Mouse (Mus musculus) liver, embryonic 13.5 days (tissue): ENCODE data around the gene C1qb. TPM values are rescaled to one million over a fixed set of nuclear protein-coding genes. Genes with fewer than 3 reads are reported as not detected.

Experiments
- ATAC-seq: fragments of 200-750 bp; cut with Nextera tagmentation; 2 replicates; pipeline ENCODE4 v1.8.0; 2017; ENCODE audit warnings: low read depth, mild to moderate bottlenecking, moderate number of reproducible peaks, moderate library complexity
- DNase-seq: peaks from one replicate; pipeline ENCODE4 v3.0.0; 2022
- H3K27ac ChIP-seq: fragments of 300-500 bp; sonication (generic); 2 replicates; pipeline ENCODE4 v1.5.1; 2015; ENCODE audit warnings: moderate library complexity, mild to moderate bottlenecking, inconsistent platforms
- H3K27me3 ChIP-seq: fragments of 300-500 bp; sonication (generic); 2 replicates; pipeline ENCODE4 v1.6.1; 2015; ENCODE audit warnings: mild to moderate bottlenecking, inconsistent platforms
- H3K36me3 ChIP-seq: fragments of 300-500 bp; sonication (generic); 2 replicates; pipeline ENCODE4 v1.6.1; 2015; ENCODE audit warnings: mild to moderate bottlenecking, inconsistent platforms
- H3K4me1 ChIP-seq: fragments of 300-500 bp; sonication (generic); replicated peaks from 2 replicates; pipeline ENCODE4 v1.6.1; 2015; ENCODE audit warnings: inconsistent platforms
- H3K4me2 ChIP-seq: fragments of 300-500 bp; sonication (generic); 2 replicates; pipeline ENCODE4 v1.6.1; 2015; ENCODE audit warnings: inconsistent platforms, mild to moderate bottlenecking, moderate library complexity
- H3K4me3 ChIP-seq: fragments of 300-500 bp; sonication (generic); replicated peaks from 2 replicates; pipeline ENCODE4 v1.5.1; 2015; ENCODE audit warnings: mild to moderate bottlenecking, inconsistent platforms
- H3K9ac ChIP-seq: fragments of 300-500 bp; sonication (generic); 2 replicates; pipeline ENCODE4 v1.6.1; 2015; ENCODE audit warnings: mild to moderate bottlenecking, inconsistent platforms
- H3K9me3 ChIP-seq: fragments of 300-500 bp; sonication (generic); replicated peaks from 2 replicates; pipeline ENCODE4 v1.6.1; 2016; ENCODE audit warnings: inconsistent platforms
- WGBS: fragments of 180-500 bp; shearing (Covaris S2); methylation state at CpG from one replicate; pipeline ENCODE4 v1.1.7; 2015; ENCODE audit not compliant: insufficient replicate concordance; 5-methylcytosine and 5-hydroxymethylcytosine counted together
- polyA plus RNA-seq: library from polyadenylated mRNA; unstranded; fragments of >200 nt; fragmentation: Nextera tagmentation; extraction: Ambion mirVana; gene quantifications from 2 replicates; pipeline ENCODE4 v1.2.1, GENCODE M21; 2015

The C1qb gene
- polyA plus RNA-seq, 1 experiment from 2014 or later: 67.4 TPM

DNA sequence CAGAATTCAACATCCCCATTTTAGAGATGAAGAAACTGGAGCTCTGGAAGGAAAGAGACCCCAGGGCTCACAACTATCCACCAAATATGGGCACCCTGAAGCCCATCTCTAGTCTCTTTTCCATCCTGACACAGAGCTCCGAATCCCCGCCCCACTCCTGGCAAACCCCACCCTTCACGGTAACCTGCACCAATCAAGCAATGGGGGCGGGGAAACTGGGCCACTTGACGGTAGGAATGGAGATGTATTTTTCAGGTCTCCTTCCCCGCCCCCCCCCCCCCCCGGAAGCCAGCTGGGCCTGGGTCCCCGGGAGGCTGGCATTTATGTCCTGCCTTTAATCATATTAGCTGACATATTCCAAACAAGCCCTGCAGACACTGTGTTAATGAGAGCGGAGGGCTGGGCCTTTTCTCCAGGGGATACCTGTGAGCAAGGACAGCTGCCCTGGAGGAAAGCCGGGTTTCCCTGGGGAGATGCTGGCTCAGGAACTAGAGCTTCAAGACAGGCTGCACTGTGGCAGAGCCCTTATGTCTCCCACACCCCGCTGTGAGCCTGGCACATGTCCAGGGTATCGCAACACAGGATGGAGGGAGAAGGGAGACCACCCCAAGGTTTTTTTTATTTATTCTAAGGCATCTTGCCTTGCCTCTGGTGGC, 18.2 kb downstream of the C1qb start:
- ATAC-seq: no peak
- Histone ChIP-seq H3K4me1 (no peaks in the 10 kb centered on the region), H3K36me3 (no peaks in the 10 kb centered on the region), H3K27ac (no peak overlapping the region), H3K9ac (no peak overlapping the region), H3K9me3 (no peaks in the 10 kb centered on the region), H3K4me2 (no peak overlapping the region), H3K4me3 (no peak overlapping the region), H3K27me3 (0 out of 2 replicates have a peak, but pooled peaks cover 13% of the 10 kb centered on the region)
- no peak for DNase-seq
- 19% methylated on average over 12 of the region's 12 CpGs for WGBS

GRCm38 (mm10) chr4:136865531-136865930, 20.5 kb downstream of the C1qb start:
- DNase-seq (no peak), ATAC-seq (no peak)
- no peaks in the 10 kb centered on the region for H3K9me3 ChIP-seq
- H3K9ac ChIP-seq: no peak overlapping the region
- peaks cover 30% of the 10 kb centered on the region for H3K27me3 ChIP-seq
- no peaks in the 10 kb centered on the region for H3K36me3 ChIP-seq
- no peak overlapping the region for H3K27ac ChIP-seq
- 59% methylated on average over 5 of the region's 5 CpGs for WGBS
- H3K4me3 ChIP-seq: no peak overlapping the region
- no peaks in the 10 kb centered on the region for H3K4me1 ChIP-seq
- H3K4me2 ChIP-seq: no peak overlapping the region

DNA sequence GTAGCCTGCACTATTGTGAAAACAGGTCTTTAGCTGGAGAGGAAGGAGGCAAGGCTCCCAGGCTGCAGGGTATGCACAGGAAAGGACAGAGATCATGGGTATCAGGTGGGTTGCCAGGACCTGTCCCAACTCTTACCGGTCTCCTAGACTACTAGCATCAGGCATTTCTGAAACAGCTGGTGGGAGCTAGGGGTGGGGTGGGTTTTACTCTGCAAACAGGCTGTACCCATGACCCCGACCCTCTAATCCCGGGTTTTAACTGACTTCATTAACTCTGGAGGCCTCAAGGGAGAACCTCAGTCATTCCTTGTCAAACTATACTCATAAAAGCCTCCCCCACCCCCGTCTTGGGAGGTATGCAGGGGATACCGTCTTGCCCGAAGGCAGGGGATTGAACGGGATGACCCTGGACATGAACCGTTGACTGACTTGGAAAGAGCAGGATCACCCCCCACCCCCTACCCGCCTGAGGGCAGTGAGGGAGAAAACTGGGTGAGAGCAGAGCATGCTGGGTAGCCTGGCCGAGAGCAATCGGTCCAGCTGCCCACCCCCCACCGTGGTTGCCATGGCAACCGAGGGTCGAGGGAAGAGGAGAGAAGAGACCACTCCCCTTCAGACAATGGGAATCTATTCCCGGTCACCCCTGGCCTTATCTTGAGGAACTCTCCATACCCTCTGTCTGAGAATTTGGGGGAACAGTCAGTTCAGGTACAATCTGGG, 21.1 kb downstream of the C1qb start:
- no peaks in the 10 kb centered on the region for H3K4me1 ChIP-seq
- DNase-seq (no peak), ATAC-seq (no peak)
- no peak overlapping the region for H3K4me2 ChIP-seq
- 28% methylated on average over 15 of the region's 15 CpGs for whole genome bisulfite sequencing
- peaks cover 30% of the 10 kb centered on the region for H3K27me3 ChIP-seq
- no peaks in the 10 kb centered on the region for H3K9me3 ChIP-seq
- no peak overlapping the region for H3K27ac ChIP-seq
- H3K36me3 ChIP-seq: no peaks in the 10 kb centered on the region
- no peak overlapping the region for H3K9ac ChIP-seq
- no peak overlapping the region for H3K4me3 ChIP-seq

GRCm38 (mm10) chr4:136863517-136863916, 22.5 kb downstream of the C1qb start:
- Histone ChIP-seq H3K27ac (no peak overlapping the region), H3K4me2 (no peak overlapping the region), H3K4me3 (no peak overlapping the region), H3K36me3 (no peaks in the 10 kb centered on the region), H3K4me1 (no peaks in the 10 kb centered on the region), H3K9ac (no peak overlapping the region), H3K27me3 (peaks cover 30% of the 10 kb centered on the region), H3K9me3 (no peaks in the 10 kb centered on the region)
- WGBS: 26% methylated on average over 9 of the region's 9 CpGs
- DNase-seq (no peak), ATAC-seq (no peak)

DNA sequence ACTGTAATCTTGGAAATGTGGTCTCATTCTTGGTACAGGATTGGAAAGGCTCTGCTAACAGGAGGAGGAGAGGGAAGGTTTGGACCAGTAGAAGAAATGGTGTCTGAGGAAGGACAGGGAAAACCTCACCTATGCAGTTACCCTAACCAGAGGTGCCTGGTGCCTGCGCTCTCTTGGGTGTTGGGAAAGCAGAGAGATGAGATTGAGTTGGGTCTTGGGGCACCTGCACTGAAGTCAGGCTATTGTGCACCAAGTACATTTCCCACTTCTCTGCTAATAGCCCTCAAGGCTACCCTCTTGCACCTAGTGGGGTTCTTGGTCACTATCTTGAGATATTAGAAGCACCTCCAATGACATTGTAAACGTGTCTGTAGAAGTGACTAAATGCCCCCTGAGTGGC, 23.6 kb downstream of the C1qb start:
- Histone ChIP-seq H3K9ac (no peak overlapping the region), H3K4me2 (no peak overlapping the region), H3K36me3 (no peaks in the 10 kb centered on the region), H3K4me1 (no peaks in the 10 kb centered on the region), H3K27ac (no peak overlapping the region), H3K9me3 (no peaks in the 10 kb centered on the region), H3K4me3 (no peak overlapping the region), H3K27me3 (peaks cover 30% of the 10 kb centered on the region)
- ATAC-seq (no peak), DNase-seq (no peak)
- WGBS: 53% methylated on average over 2 of the region's 2 CpGs

DNA sequence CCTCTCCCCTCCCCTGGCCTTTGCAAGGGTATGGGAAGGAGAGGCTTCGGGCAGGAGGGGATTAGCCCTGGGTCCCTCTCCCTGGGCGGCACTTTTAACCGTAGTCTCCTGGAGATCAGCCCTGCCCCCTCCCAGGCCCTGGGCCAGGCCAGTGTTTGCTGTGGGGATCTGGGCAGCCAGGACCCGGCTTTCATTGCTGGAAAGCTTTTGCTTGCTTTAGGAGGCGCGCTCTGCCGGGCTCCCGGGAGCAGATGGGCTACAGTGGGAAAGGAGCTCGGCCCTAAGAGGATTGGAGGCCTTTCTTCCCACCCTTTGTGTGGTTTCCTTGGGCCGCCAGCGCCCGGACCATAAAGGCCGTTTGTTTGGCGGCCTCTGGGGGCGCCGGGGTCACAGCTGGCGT, 24.2 kb downstream of the C1qb start:
- Histone ChIP-seq H3K36me3 (no peaks in the 10 kb centered on the region), H3K4me1 (no peaks in the 10 kb centered on the region), H3K4me2 (no peak overlapping the region), H3K9ac (no peak overlapping the region), H3K9me3 (no peaks in the 10 kb centered on the region), H3K4me3 (no peak overlapping the region), H3K27ac (no peak overlapping the region), H3K27me3 (peaks cover 30% of the 10 kb centered on the region)
- 12% methylated on average over 17 of the region's 17 CpGs for WGBS
- ATAC-seq: no peak
- no peak for DNase-seq

- H3K9me3 ChIP-seq: no peaks in the 10 kb centered on the region
- H3K4me3 ChIP-seq: no peak overlapping the region
- H3K36me3 ChIP-seq: no peaks in the 10 kb centered on the region
- no peak overlapping the region for H3K9ac ChIP-seq
- H3K4me2 ChIP-seq: no peak overlapping the region
- H3K27ac ChIP-seq: no peak overlapping the region
- H3K4me1 ChIP-seq: no peaks in the 10 kb centered on the region
- no peak for ATAC-seq
- WGBS: 69% methylated on average over 7 of the region's 7 CpGs
- H3K27me3 ChIP-seq: peaks cover 29% of the 10 kb centered on the region
- DNase-seq: no peak
These were observed 26.0 kb downstream of the C1qb start for GRCm38 (mm10) chr4:136860022-136860421.

DNA sequence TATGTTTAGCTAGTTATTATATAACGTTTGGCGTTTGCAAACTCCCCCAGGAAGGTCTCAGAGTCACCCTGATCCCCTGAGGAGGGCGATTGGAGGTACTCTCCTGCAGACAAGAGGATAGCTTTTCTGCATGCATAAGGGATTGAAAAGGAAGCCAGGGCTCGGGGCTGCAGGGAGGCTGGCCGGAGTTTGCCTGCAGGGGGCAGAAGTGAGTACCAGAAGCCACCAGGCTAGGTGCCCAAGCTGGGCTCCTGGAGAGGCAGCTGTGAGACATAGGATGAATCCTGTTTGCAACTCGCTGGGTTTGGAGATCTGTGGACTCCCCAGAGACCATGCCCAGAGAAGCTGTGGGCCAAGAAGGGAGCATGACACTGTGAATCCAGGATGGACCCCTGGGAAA, 30.9 kb downstream of the C1qb start:
- Histone ChIP-seq H3K27ac (no peak overlapping the region), H3K4me2 (no peak overlapping the region), H3K36me3 (no peaks in the 10 kb centered on the region), H3K9me3 (no peaks in the 10 kb centered on the region), H3K27me3 (no peaks in the 10 kb centered on the region), H3K9ac (no peak overlapping the region), H3K4me1 (no peaks in the 10 kb centered on the region), H3K4me3 (no peak overlapping the region)
- WGBS: 25% methylated on average over 6 of the region's 6 CpGs
- DNase-seq (no peak), ATAC-seq (no peak)

- ATAC-seq: no peak
- Histone ChIP-seq H3K4me2 (no peak overlapping the region), H3K27me3 (no peaks in the 10 kb centered on the region), H3K4me3 (no peak overlapping the region), H3K36me3 (no peaks in the 10 kb centered on the region), H3K27ac (no peak overlapping the region), H3K4me1 (no peaks in the 10 kb centered on the region), H3K9me3 (no peaks in the 10 kb centered on the region), H3K9ac (no peak overlapping the region)
- 69% methylated on average over 12 of the region's 12 CpGs for WGBS
- no peak for DNase-seq
These were observed 33.0 kb downstream of the C1qb start for GRCm38 (mm10) chr4:136852989-136853388.

GRCm38 (mm10) chr4:136852119-136852518, 33.9 kb downstream of the C1qb start:
- no peak overlapping the region for H3K4me2 ChIP-seq
- H3K4me3 ChIP-seq: no peak overlapping the region
- H3K9me3 ChIP-seq: no peaks in the 10 kb centered on the region
- no peaks in the 10 kb centered on the region for H3K27me3 ChIP-seq
- H3K4me1 ChIP-seq: no peaks in the 10 kb centered on the region
- H3K27ac ChIP-seq: no peak overlapping the region
- no peak for ATAC-seq
- no peaks in the 10 kb centered on the region for H3K36me3 ChIP-seq
- no peak overlapping the region for H3K9ac ChIP-seq
- WGBS: 40% methylated on average over 5 of the region's 5 CpGs
- DNase-seq: no peak

- 50% methylated on average over 4 of the region's 4 CpGs for WGBS
- no peak overlapping the region for H3K9ac ChIP-seq
- no peaks in the 10 kb centered on the region for H3K4me1 ChIP-seq
- no peak overlapping the region for H3K4me2 ChIP-seq
- no peaks in the 10 kb centered on the region for H3K9me3 ChIP-seq
- ATAC-seq (no peak), DNase-seq (no peak)
- no peak overlapping the region for H3K4me3 ChIP-seq
- no peaks in the 10 kb centered on the region; the same call in 1 of the 2 replicates for H3K27me3 ChIP-seq
- H3K27ac ChIP-seq: no peak overlapping the region
- H3K36me3 ChIP-seq: no peaks in the 10 kb centered on the region
These were observed 37.4 kb downstream of the C1qb start for GRCm38 (mm10) chr4:136848565-136848964.

GRCm38 (mm10) chr4:136847166-136847565, 38.8 kb downstream of the C1qb start:
- ATAC-seq (no peak), DNase-seq (no peak)
- Histone ChIP-seq H3K4me1 (no peaks in the 10 kb centered on the region), H3K9ac (no peak overlapping the region), H3K36me3 (no peaks in the 10 kb centered on the region), H3K4me3 (no peak overlapping the region), H3K27ac (no peak overlapping the region), H3K4me2 (no peak overlapping the region), H3K27me3 (no peaks in the 10 kb centered on the region; the same call in 1 of the 2 replicates), H3K9me3 (no peaks in the 10 kb centered on the region)
- 63% methylated on average over 6 of the region's 6 CpGs for WGBS
